Mouse (Mus musculus): ENCODE results near the gene Prkar1a. TPM values are rescaled to one million over a fixed set of nuclear protein-coding genes. Genes with fewer than 3 reads are reported as not detected.

Gene Prkar1a
- total RNA-seq, 2 experiments from 2014 or later: 371 to 461 TPM

DNA sequence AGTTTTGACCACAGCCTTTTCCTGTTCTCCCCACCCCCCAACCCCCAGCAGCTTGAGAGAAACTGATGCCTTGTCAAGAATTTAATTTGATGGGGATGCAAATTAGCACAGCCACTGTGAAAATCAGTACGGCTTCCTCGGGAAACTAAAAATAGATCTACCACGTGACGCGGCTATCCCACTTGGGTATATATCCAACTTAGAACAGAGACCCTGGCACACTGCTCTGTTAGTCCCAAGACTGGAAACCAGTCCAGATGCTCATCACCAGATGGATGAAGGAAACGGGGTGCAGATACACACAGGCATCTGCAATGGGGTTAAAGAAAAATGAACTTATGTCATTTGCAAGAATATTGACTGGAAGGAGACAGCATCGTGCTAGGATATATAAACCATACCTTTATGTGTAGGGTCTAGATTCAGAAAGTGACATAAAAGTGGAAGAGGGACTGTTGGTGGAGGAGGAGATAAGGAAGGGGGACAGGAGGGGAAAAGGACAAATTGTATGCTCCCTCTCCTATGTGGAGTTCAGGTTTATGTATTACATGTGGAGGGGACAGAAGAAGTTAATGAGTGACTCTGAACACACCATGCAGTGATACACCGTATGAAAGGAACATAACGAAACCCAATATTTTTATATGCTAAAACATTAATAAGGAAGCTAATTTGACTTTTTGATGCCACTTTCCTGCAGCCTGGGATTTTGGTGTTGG is 56.3 kb downstream of the Prkar1a start:
- DNase-seq: no peak

DNA sequence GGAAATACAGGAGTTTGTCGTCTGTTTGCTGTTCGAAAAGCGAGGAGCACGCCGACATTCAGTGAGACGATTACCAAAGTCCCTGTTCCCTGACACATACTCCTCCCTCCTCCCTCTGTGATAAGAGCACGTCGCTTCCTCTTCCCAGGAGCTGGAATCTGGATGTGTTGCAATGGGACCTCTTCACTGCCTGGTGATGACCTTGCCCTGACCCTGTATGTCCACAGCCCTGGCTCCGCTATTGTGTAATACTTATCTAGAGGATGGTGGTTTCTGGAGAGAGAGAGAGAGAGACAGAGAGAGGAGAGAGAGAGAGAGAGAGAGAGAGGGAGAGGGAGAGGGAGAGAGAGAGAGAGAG is 56.8 kb downstream of the Prkar1a start:
- peak; percentile 64 to 80 for DNase-seq

DNA sequence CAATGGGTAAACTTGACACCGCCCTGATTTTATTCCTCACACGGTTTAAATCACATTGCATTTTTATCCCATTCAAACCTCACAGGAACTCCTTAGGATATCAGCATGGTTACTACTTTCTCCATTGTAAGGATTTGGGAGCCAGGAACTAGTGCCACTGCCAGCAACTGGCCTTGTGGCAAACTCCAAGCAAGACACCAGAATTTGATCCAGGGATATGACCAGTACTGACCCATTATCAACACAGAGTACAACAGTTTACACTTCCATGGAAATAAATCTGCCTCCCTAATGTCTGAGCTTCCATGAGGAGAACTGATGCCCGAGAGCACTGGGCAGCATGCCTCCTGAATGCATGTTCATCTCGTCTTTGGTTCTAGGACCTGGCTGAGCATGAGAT is 57.4 kb downstream of the Prkar1a start:
- no peak for DNase-seq

DNA sequence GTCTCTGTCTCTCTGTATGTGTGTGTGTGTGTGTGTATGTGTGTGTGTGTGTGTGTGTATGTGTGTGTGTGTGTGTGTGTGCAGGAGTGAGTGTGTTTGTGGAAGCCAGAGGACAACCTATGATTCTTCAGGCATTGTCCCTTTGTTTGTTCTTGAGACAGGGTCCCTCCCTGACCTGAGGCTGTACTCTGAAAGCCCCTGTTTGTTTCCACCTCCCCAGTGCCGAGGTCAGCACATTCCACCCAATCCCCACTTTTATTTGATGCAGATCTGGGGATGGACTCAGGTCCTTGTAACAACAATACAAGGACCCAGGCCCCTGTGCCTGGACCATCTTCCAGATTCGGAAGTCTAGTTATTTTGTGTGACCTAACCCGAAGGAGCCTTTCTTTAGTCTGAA is 58.2 kb downstream of the Prkar1a start:
- DNase-seq: no peak

DNA sequence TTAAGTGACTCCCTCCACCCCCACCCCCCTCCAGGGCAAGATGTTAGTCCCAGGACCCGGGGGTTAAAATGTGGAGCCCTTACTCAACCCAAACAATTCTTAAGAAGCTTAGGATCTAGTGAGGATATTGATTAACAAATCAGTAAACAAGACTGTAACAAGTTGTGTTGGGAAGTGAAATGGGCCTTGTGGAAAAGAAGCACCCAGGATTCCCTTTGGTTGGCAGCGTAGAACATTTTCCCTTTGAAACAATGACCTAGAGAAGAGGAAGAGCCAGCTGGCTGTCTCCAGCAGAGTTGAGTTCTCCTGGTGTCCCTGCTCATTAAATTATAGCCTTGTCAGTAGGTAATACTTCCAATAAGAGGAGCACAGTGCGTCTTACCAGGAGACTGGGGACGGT is 59.6 kb downstream of the Prkar1a start:
- no peak for DNase-seq

DNA sequence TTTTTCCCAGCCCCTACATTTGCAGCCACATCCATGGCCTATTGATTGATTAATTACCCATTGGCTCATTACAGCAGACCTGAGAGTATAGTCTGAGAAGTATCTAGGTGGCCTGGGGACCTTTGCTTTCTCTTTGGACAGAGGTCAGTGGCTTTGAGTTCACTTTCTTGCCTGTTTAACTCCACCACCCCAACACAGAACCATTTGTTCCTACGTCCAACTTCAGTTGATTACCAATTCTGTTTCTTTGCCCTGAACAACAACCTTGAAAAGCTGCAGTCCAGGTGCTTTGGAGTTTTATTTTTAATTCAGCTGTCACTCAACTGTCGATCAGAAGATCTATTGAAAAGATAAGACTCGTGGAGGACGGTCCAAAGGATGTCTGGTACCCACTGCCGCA is 60.3 kb downstream of the Prkar1a start:
- no peak for DNase-seq

DNA sequence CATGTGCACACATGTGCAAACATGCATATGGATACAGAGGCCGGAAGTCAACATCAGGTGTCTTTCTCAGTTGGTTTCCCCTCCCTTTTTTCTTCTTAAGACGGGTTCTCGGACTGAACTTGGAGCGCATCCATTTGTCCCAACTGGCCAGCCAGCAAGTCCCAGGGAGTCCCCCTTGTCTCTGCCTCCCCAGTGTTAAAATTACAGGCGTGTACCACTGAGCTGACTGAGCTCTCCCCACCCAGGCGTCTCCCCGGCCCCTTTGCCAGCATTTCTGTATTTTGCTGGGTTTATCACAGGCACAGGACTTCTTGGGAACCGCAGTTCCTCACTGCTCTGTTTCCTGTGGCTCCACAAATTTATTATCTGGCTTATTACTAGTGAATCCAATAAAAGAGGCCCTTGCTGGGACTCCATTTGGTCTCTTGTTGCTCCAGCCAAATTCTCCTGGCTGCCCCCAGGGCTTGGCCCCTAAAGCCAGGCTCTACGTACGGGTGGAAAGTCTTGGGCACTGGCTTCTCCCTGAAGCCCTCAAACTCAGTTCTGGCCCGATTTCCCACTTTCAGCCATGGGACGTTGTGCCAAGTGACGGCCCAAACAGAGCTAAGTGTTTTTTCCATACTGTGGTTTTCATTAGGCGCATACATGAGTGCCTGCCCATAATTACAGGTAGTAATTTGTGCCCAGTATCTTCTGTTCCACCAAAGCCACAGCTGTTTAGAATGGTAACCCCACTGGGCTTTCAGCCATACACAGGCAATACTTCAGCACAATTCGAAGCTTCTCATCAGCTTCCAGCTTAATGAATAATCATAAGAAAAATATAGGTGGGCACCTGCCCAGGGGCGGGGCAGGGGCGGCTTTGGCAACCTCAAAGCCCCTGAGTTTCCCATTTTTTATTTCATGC is 65.4 kb downstream of the Prkar1a start:
- peak; percentile 33 to 48 for DNase-seq

DNA sequence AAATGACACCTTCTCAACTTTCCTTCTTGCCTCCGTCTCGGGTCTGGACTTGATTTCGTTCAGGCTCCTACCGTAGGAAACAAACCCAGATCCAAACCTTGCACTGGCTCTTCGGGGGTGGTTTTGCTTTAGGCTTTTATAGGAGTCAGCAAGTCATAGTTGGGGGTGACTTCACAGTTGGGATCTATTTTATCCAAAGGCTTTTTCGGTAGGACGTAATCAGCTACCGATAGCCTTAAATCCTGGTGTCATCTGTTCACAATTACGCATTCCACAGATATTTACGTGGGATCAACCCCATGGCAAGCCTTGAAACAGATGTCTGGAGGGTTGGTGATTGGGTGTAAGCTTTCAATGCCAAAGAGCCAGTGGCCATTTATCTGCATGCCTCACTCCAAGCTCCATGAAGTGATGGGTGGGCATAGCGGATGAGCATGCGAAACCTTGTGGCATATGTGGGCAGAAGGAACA is 66.1 kb downstream of the Prkar1a start:
- DNase-seq: no peak

DNA sequence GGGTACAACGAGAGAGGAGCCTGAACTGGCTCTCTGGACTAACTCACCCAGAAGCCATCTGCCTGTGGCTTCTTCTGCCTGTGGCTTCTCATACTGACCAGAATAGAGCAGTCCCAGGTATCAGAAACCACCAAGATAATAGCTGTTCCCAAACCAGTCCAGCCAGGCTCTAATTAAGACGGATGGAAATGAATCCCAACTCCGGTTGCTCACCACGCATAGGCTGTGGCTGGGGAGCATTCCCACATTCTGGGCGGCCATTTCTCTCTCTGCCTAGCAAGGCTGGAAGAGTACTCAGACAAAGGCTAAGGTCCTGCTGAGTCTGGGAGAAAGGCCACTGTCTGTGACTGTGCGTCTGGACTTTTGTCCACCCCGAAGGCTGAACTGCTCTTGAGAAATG is 67.8 kb downstream of the Prkar1a start:
- no peak for DNase-seq

- DNase-seq: peak; percentile 63 to 65
These were observed 68.2 kb downstream of the Prkar1a start for GRCm38 (mm10) chr11:109717448-109717847.

DNA sequence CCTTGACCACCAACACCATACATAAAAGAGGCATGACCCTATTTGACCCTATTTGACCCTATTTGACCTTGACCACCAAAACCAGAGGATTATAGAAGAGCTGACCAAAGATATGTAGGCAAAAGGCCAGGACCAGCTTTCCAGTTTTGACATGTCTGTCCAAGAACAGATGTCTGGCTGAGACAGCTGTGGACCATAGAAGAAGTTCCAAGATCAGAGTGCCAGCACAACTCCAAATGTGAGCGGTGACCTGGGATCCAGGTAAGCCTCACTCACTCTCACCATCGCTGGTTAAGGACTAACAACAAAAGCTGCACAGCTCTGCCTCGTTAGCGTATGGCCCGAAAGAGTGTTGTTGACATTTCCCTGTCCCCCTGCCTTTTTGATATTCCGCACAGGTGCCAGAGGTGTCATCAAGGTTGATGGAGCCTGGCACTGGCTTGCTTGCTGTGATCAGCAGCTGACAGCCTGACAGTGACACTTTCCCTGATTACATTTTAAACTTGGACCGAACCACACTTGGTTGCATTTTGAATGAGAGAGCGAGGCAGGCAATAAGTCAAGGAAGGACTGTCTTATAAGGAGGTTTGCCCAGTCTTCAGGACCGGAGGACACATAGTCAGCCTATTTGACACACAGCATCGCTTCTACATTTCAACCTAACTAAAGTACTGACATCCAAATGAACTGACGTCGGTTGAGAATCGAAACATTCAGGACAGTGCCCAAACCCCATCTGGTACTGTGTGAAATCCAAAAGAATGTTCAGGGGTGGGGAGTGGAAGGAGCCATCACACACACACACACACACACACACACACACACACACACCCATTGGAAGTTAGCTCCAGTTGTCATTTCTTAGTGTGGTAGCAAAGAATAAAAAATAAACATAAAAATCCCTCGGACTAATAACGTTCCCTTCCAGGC is 69.0 kb downstream of the Prkar1a start:
- DNase-seq: peak; percentile 22 to 33

Other genes starting within 250 kb of the Prkar1a start
- not detected for gene 9930022D16Rik, start 235.5 kb upstream of the Prkar1a start, total RNA-seq (2021)
- gene Amz2, start 223.5 kb upstream of the Prkar1a start, total RNA-seq (2021): 10 to 100 TPM; 51.9 to 53.8 TPM
- gene Arsg, start 176.0 kb upstream of the Prkar1a start, total RNA-seq (2021): 1 to 10 TPM; 1.4 to 2.1 TPM
- gene Slc16a6, start 175.8 kb upstream of the Prkar1a start, total RNA-seq (2021): 1 to 10 TPM; 7.3 to 9.2 TPM
- 100 to 1,000 TPM; 100 to 107 TPM for gene Wipi1, start 37.4 kb upstream of the Prkar1a start, total RNA-seq (2021)
- gene Fam20a, start 72.9 kb downstream of the Prkar1a start, total RNA-seq (2021): 1 to 10 TPM; 5.8 to 7.4 TPM
- gene 1700012B07Rik, start 178.6 kb downstream of the Prkar1a start, total RNA-seq (2021): not detected